Mouse (Mus musculus) induced T-regulatory cell, adult 2 months (primary cell): ENCODE measurements around the gene Psmd13.
A peak's percentile ranks its signal among the peaks of the same experiment; 100 is the strongest.
"Not testable (repeated sequence)": the region's sequence is repeated elsewhere in the genome, so short reads cannot be mapped to it uniquely, and the experiment has no call there.

ENCODE experiments used
- DNase-seq: peaks from one replicate; pipeline ENCODE4 v3.0.0-alpha.2; 2012; ENCODE audit warnings: low read depth

Psmd13 gene

GRCm38 (mm10) chr7:140856785-140857549, 24.8 kb upstream of the Psmd13 start, which contains the start of gene Ric8a:
Gene Ric8a (plus strand): TSS chr7:140856957.
- peak; percentile 92 for DNase-seq

GRCm38 (mm10) chr7:140857550-140858505, 23.9 kb upstream of the Psmd13 start, which contains the start of gene Bet1l:
Gene Bet1l (minus strand): TSS chr7:140857577.
- no peak for DNase-seq

GRCm38 (mm10) chr7:140858746-140859145, 23.0 kb upstream of the Psmd13 start:
- no peak for DNase-seq

- DNase-seq = no peak
Observed at GRCm38 (mm10) chr7:140859997-140860396, 21.8 kb upstream of the Psmd13 start.

- DNase-seq = no peak
Observed at GRCm38 (mm10) chr7:140860728-140861127, 21.0 kb upstream of the Psmd13 start.

GRCm38 (mm10) chr7:140864761-140865160, 17.0 kb upstream of the Psmd13 start:
- no peak for DNase-seq

- no peak for DNase-seq
Observed at GRCm38 (mm10) chr7:140874224-140874623, 7.5 kb upstream of the Psmd13 start.

GRCm38 (mm10) chr7:140877364-140877763, 4.4 kb upstream of the Psmd13 start:
- DNase-seq = no peak

- DNase-seq = peak; percentile 14
Observed at GRCm38 (mm10) chr7:140879355-140879754, 2.4 kb upstream of the Psmd13 start.

GRCm38 (mm10) chr7:140880419-140880818, 1.3 kb upstream of the Psmd13 start:
- DNase-seq = peak; percentile 12

GRCm38 (mm10) chr7:140880865-140881515, 778 bp upstream of the Psmd13 start:
- DNase-seq = peak; percentile 26

GRCm38 (mm10) chr7:140882469-140882803, 668 bp downstream of the Psmd13 start:
- DNase-seq = no peak

- not testable (repeated sequence) for DNase-seq
Observed at GRCm38 (mm10) chr7:140890636-140891035, 8.9 kb downstream of the Psmd13 start.

GRCm38 (mm10) chr7:140894031-140894430, 12.3 kb downstream of the Psmd13 start:
- no peak for DNase-seq

- DNase-seq = no peak
Observed at GRCm38 (mm10) chr7:140894611-140895010, 12.8 kb downstream of the Psmd13 start.

GRCm38 (mm10) chr7:140897863-140898262, 16.1 kb downstream of the Psmd13 start:
- DNase-seq = no peak

- DNase-seq = no peak
Observed at GRCm38 (mm10) chr7:140899121-140899520, 17.4 kb downstream of the Psmd13 start.

- no peak for DNase-seq
Observed at GRCm38 (mm10) chr7:140900220-140900619, 18.5 kb downstream of the Psmd13 start, which contains the start of gene Cox8b. Gene Cox8b (minus strand): TSS chr7:140900446.

GRCm38 (mm10) chr7:140902036-140902875, 20.5 kb downstream of the Psmd13 start:
- no peak for DNase-seq

- peak; percentile 80 for DNase-seq
Observed at GRCm38 (mm10) chr7:140903212-140903611, 21.4 kb downstream of the Psmd13 start.

- no peak for DNase-seq
Observed at GRCm38 (mm10) chr7:140905642-140906081, 23.9 kb downstream of the Psmd13 start.
